Mouse (Mus musculus): ENCODE measurements around the gene Actr3. TPM values are rescaled to one million over a fixed set of nuclear protein-coding genes. Genes with fewer than 3 reads are reported as not detected.

Actr3 gene
- 223 and 234 TPM in 2 replicates for polyA plus RNA-seq (2015; fragmentation: Nextera tagmentation; extraction: Ambion mirVana)

- no peaks in the 10 kb centered on the region for H3K36me3 ChIP-seq (ENCODE audit: control insufficient read depth, insufficient read depth)
- H3K9me3 ChIP-seq (ENCODE audit: control insufficient read depth) = no peaks in the 10 kb centered on the region
- H3K27ac ChIP-seq (ENCODE audit: low read depth, low read length) = peak within 1 kb of the TSS; percentile 97
- WGBS = 0% methylated on average over 46 of the region's 59 CpGs
- H3K9ac ChIP-seq (ENCODE audit: low read depth, low read length) = peak within 1 kb of the TSS; percentile 91
- H3K4me2 ChIP-seq (replicated peaks; ENCODE audit: low read depth) = peak within 1 kb of the TSS; percentile 63
- H3K27me3 ChIP-seq (replicated peaks; ENCODE audit: control insufficient read depth, insufficient read depth, low read length) = no peaks in the 10 kb centered on the region
- H3K4me3 ChIP-seq (ENCODE audit: low read depth, low read length) = peak within 1 kb of the TSS; percentile 79
- 0 out of 2 replicates have a peak, but pooled peaks cover 9% of the 10 kb centered on the region for H3K4me1 ChIP-seq (replicated peaks; ENCODE audit: control insufficient read depth, insufficient read depth, low read length)
- TF ChIP-seq CTCF (IDR thresholded peaks at IDR 0.05; ENCODE audit: low read depth) = no peak
- ATAC-seq = peak; percentile 98
Observed at GRCm38 (mm10) chr1:125435369-125436135, at the start of gene Actr3. Gene Actr3, minus strand, starts transcription at chr1:125435727.

DNA sequence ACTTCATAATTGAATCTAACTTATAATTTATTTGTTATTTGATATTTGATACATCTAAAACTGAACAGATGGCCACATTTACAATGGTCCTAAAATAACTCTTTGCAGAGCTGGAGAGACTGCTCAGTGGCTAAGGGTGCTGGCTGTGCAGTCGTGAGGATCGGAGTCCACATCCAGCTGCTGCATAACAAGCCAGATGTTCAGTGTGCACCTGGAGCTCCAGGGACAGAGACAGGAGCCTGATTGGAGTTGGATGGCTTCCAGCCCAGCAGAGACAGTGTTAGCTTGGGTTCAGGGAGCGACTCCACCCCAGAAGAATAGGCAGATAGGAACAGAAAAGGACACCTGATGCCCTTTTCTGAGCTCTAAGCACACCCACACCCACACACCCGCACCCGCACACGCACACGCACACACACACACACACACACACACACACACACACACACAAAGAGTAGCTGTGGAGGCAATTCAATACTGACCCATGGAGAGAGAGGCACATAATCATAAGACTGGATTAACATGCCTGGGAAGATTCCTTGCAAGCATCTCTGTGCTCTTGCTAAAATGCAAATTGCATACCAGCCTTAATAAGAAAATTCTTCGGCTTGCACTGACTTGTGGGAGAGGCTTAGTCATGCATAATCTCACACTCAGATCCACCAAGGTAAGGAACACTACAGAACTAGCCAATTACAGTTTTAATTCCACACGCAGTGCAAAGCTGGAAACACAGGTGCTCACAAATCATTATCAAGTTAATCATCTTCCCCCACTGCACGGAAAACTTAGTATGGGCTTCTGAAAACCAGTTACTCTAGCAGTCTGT lies 47.1 kb upstream of the Actr3 start:
- peak; percentile 94 for ATAC-seq
- Histone ChIP-seq H3K27me3 (replicated peaks; ENCODE audit: control insufficient read depth, insufficient read depth, low read length) (no peaks in the 10 kb centered on the region), H3K36me3 (ENCODE audit: control insufficient read depth, insufficient read depth) (no peaks in the 10 kb centered on the region), H3K9me3 (ENCODE audit: control insufficient read depth) (no peaks in the 10 kb centered on the region), H3K27ac (ENCODE audit: low read depth, low read length) (no peak overlapping the region), H3K4me2 (replicated peaks; ENCODE audit: low read depth) (peak overlapping the region; percentile 17; the same call in 1 of the 2 replicates), H3K4me1 (replicated peaks; ENCODE audit: control insufficient read depth, insufficient read depth, low read length) (peaks cover 13% of the 10 kb centered on the region; the same call in 1 of the 2 replicates), H3K4me3 (ENCODE audit: low read depth, low read length) (no peak overlapping the region), H3K9ac (ENCODE audit: low read depth, low read length) (no peak overlapping the region)
- TF ChIP-seq CTCF (IDR thresholded peaks at IDR 0.05; ENCODE audit: low read depth) = no peak
- WGBS = 44% methylated on average over 10 of the region's 10 CpGs

- no peak for TF ChIP-seq CTCF (IDR thresholded peaks at IDR 0.05; ENCODE audit: low read depth)
- Histone ChIP-seq H3K4me3 (ENCODE audit: low read depth, low read length) (no peak overlapping the region), H3K4me1 (replicated peaks; ENCODE audit: control insufficient read depth, insufficient read depth, low read length) (peaks cover 16% of the 10 kb centered on the region; the same call in 1 of the 2 replicates), H3K4me2 (replicated peaks; ENCODE audit: low read depth) (peak overlapping the region; percentile 17; the same call in 1 of the 2 replicates), H3K9me3 (ENCODE audit: control insufficient read depth) (no peaks in the 10 kb centered on the region), H3K9ac (ENCODE audit: low read depth, low read length) (no peak overlapping the region), H3K27ac (ENCODE audit: low read depth, low read length) (peak overlapping the region; percentile 54), H3K36me3 (ENCODE audit: control insufficient read depth, insufficient read depth) (no peaks in the 10 kb centered on the region), H3K27me3 (replicated peaks; ENCODE audit: control insufficient read depth, insufficient read depth, low read length) (no peaks in the 10 kb centered on the region)
- ATAC-seq = peak; percentile 94
Observed at GRCm38 (mm10) chr1:125481842-125482241, 46.3 kb upstream of the Actr3 start.

DNA sequence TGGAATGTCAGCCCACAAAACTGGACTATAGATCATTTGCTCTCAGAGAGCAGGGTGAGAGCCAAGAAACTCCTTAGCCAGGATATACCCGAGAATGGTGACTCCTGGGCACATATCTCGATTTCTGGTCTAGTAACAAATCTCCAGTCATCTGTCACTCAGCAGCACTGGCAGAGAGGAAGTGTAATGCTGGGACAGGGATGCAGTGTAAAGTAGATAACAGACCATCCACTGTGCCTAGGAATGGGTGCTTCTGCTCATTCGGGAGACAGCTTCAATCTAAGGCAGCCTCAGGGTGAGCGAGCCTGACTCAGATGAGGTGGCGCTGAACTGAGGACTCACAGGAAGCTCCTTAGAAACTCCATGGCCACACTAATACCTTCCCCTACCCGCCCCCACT lies 43.1 kb upstream of the Actr3 start:
- Histone ChIP-seq H3K4me1 (replicated peaks; ENCODE audit: control insufficient read depth, insufficient read depth, low read length) (peaks cover 18% of the 10 kb centered on the region; the same call in 1 of the 2 replicates), H3K27me3 (replicated peaks; ENCODE audit: control insufficient read depth, insufficient read depth, low read length) (no peaks in the 10 kb centered on the region), H3K27ac (ENCODE audit: low read depth, low read length) (no peak overlapping the region; the same call in 1 of the 2 replicates), H3K36me3 (ENCODE audit: control insufficient read depth, insufficient read depth) (no peaks in the 10 kb centered on the region), H3K9me3 (ENCODE audit: control insufficient read depth) (no peaks in the 10 kb centered on the region), H3K4me2 (replicated peaks; ENCODE audit: low read depth) (no peak overlapping the region), H3K4me3 (ENCODE audit: low read depth, low read length) (no peak overlapping the region), H3K9ac (ENCODE audit: low read depth, low read length) (no peak overlapping the region)
- ATAC-seq = no peak
- 82% methylated on average over 6 of the region's 6 CpGs for WGBS
- TF ChIP-seq CTCF (IDR thresholded peaks at IDR 0.05; ENCODE audit: low read depth) = no peak

GRCm38 (mm10) chr1:125475961-125476682 lies 40.6 kb upstream of the Actr3 start:
- no peaks in the 10 kb centered on the region for H3K27me3 ChIP-seq (replicated peaks; ENCODE audit: control insufficient read depth, insufficient read depth, low read length)
- no peak overlapping the region for H3K4me3 ChIP-seq (ENCODE audit: low read depth, low read length)
- no peak overlapping the region for H3K27ac ChIP-seq (ENCODE audit: low read depth, low read length)
- peaks cover 6% of the 10 kb centered on the region; the same call in 1 of the 2 replicates for H3K4me1 ChIP-seq (replicated peaks; ENCODE audit: control insufficient read depth, insufficient read depth, low read length)
- no peaks in the 10 kb centered on the region for H3K9me3 ChIP-seq (ENCODE audit: control insufficient read depth)
- no peak overlapping the region for H3K9ac ChIP-seq (ENCODE audit: low read depth, low read length)
- H3K36me3 ChIP-seq (ENCODE audit: control insufficient read depth, insufficient read depth) = no peaks in the 10 kb centered on the region
- 0 out of 2 replicates have a peak, but pooled peaks have one; percentile 41 for ATAC-seq
- TF ChIP-seq CTCF (IDR thresholded peaks at IDR 0.05; ENCODE audit: low read depth) = no peak
- no peak overlapping the region for H3K4me2 ChIP-seq (replicated peaks; ENCODE audit: low read depth)
- WGBS = 43% methylated on average over 6 of the region's 6 CpGs
